Comparison of ENCODE assay signal across 1 mouse cellular context in the genomic region with DNA sequence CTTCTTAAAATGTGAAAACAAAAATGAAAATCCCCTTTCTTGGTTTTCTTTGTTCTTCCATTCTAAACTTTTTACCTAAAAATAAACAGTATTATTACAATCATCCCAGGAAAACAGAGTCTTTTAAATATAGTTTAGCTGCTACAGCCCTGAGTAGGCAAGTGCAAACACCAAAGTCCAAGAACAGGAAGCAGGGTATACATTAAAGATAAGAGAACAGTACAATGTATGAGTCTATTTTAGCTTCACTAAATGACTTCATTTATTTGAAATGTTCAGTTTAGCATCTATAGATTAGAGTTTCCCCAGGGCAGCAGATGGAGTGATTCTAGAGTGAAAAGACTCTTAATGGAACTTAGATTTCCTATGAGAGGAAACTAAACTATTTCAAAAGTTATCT.
TF ChIP-seq lines count a peak whose summit lies in the region.

No protein-coding gene starts in this region.

TF ChIP-seq in MEL, 35 proteins besides CTCF, POLR2A, EP300 and RAD21:
- TF ChIP-seq ELF1 (IDR thresholded peaks at IDR 0.05; ENCODE audit: low read depth, low read length) (0 out of 2 replicates have a peak, but pooled peaks have one; percentile 14), ETS1 (IDR thresholded peaks at IDR 0.05; ENCODE audit: low read depth, low read length) (0 out of 2 replicates have a peak, but pooled peaks have one; percentile 32), POLR2AphosphoS5 (IDR thresholded peaks at IDR 0.05; ENCODE audit: borderline replicate concordance, low read depth, low read length) (no peak), GATA1 (IDR thresholded peaks at IDR 0.05; ENCODE audit: low read depth, low read length) (peak; percentile 56), SIN3A (IDR thresholded peaks at IDR 0.05; ENCODE audit: low read length) (0 out of 2 replicates have a peak, but pooled peaks have one; percentile 20), TCF12 (IDR thresholded peaks at IDR 0.05; ENCODE audit: low read depth, low read length) (no peak), MAZ (IDR thresholded peaks at IDR 0.05; ENCODE audit: low read depth, low read length) (no peak)
